Mouse (Mus musculus): ENCODE results near the gene H60b.
"Not testable (repeated sequence)": the region's sequence is repeated elsewhere in the genome, so short reads cannot be mapped to it uniquely, and the experiment has no call there.

GRCm38 (mm10) chr10:22223474-22224349 is 65.3 kb downstream of the H60b start:
- TF ChIP-seq CTCF (IDR thresholded peaks at IDR 0.05; ENCODE audit: extremely low read depth, insufficient read depth, insufficient read length, insufficient replicate concordance); POLR2A (IDR thresholded peaks at IDR 0.05; ENCODE audit: low read depth, low read length): not testable (repeated sequence)

All from spleen, adult 2 months (tissue).